Mouse (Mus musculus) lung, adult 2 months (tissue): ENCODE measurements around the gene Adamts9.

Source experiments
- CTCF ChIP-seq: fragments of 200-500 bp; IDR thresholded peaks from 2 replicates; pipeline ENCODE4 v1.5.1; 2011; ENCODE audit warnings: mild to moderate bottlenecking, low read length, control low read depth; ENCODE audit not compliant: insufficient read depth
- POLR2A ChIP-seq: fragments of 200-500 bp; IDR thresholded peaks from 2 replicates; pipeline ENCODE4 v1.6.1; 2011; ENCODE audit warnings: low read depth, mild to moderate bottlenecking, control low read depth, low read length, borderline replicate concordance; ENCODE audit errors: extremely low read depth

DNA sequence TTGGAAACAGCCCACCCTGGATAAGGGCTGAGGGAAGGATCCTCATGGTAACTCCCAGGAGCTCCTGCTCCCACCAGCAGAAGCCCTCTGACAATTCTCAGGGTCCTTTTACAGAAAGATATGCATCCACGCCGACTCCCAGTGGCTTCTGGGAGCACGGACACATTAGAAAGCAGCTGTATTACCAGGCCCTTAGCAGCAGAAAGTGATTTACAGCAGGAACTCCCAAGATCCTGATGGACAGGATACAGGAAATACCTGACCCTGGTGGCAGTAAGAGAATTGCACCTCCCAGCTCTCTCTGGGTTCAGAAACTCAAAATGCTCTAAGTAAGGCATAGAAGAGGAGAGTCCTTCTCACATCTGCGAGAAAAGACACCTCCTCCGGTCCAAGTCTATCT, 15.0 kb downstream of the Adamts9 start:
- TF ChIP-seq CTCF = no peak
- no peak for TF ChIP-seq POLR2A
